Mouse (Mus musculus) ES-E14 (cell line): ENCODE measurements around the gene Ankrd33. TPM values are rescaled to one million over a fixed set of nuclear protein-coding genes. Genes with fewer than 3 reads are reported as not detected.

ENCODE experiments used
- DNase-seq: peaks from one replicate; pipeline ENCODE4 v3.0.0-alpha.2; 2013; ENCODE audit warnings: low read depth, low spot score
- H3K27ac ChIP-seq: 2 replicates; pipeline ENCODE4 v1.5.1; 2012; ENCODE audit warnings: low read depth, mild to moderate bottlenecking, low read length, moderate library complexity, mixed read lengths; ENCODE audit not compliant: poor library complexity, insufficient read depth, severe bottlenecking
- H3K36me3 ChIP-seq: 2 replicates; pipeline ENCODE4 v1.6.1; 2012; ENCODE audit warnings: mild to moderate bottlenecking, low read length, moderate library complexity, mixed read lengths; ENCODE audit not compliant: control insufficient read depth, poor library complexity, insufficient read depth, severe bottlenecking
- H3K4me1 ChIP-seq, 2 experiments: fragments of 150-350 bp in 1 of 2; sonication (generic) in 1 of 2; 2 replicates each; pipeline ENCODE4 v1.6.1; 2012; ENCODE audit warnings: low read length in 2 of 2, mild to moderate bottlenecking in 1 of 2, mixed read lengths in 1 of 2; ENCODE audit not compliant: control insufficient read depth in 2 of 2, insufficient read depth in 2 of 2, poor library complexity in 1 of 2
- H3K4me3 ChIP-seq, 2 experiments: fragments of 150-350 bp in 1 of 2; sonication (generic) in 1 of 2; 2 replicates each; pipeline ENCODE4 v1.5.1; 2012; ENCODE audit warnings: low read length in 2 of 2, low read depth in 1 of 2, mild to moderate bottlenecking in 1 of 2, mixed read lengths in 1 of 2; ENCODE audit not compliant: insufficient read depth in 1 of 2, poor library complexity in 1 of 2, severe bottlenecking in 1 of 2
- H3K9ac ChIP-seq: 2 replicates; pipeline ENCODE4 v1.6.1; 2012; ENCODE audit warnings: low read depth, mild to moderate bottlenecking, low read length, mixed read lengths; ENCODE audit not compliant: poor library complexity, insufficient read depth, severe bottlenecking
- H3K9me3 ChIP-seq: fragments of 150-350 bp; sonication (generic); 2 replicates; pipeline ENCODE4 v1.6.1; 2012; ENCODE audit warnings: low read depth, mild to moderate bottlenecking, low read length; ENCODE audit not compliant: control insufficient read depth, insufficient read depth
- CHD2 ChIP-seq: IDR thresholded peaks from 2 replicates; pipeline ENCODE4 v1.6.1; 2014; ENCODE audit warnings: mild to moderate bottlenecking, low read depth, low read length, inconsistent platforms
- HCFC1 ChIP-seq: IDR thresholded peaks from 2 replicates; pipeline ENCODE4 v1.6.1; 2012; ENCODE audit warnings: low read length, inconsistent platforms, borderline replicate concordance; ENCODE audit not compliant: insufficient read depth
- MAFK ChIP-seq: IDR thresholded peaks from 2 replicates; pipeline ENCODE4 v1.6.1; 2014; ENCODE audit warnings: mild to moderate bottlenecking, low read depth, low read length, inconsistent platforms; ENCODE audit not compliant: insufficient read depth
- ZC3H11A ChIP-seq: IDR thresholded peaks from 2 replicates; pipeline ENCODE4 v1.6.1; 2012; ENCODE audit warnings: low read depth, mild to moderate bottlenecking, inconsistent platforms, low read length, borderline replicate concordance
- ZNF384 ChIP-seq: IDR thresholded peaks from 2 replicates; pipeline ENCODE4 v1.6.1; 2012; ENCODE audit warnings: low read depth, low read length, inconsistent platforms
- in situ Hi-C, 2 experiments: fragments of 600-800 bp; cut with MboI; formaldehyde crosslinking; loops; one replicate each; pipeline ENCODE4 v1.15.1; 2025; ENCODE audit warnings: low sequenced_read_pairs in 2 of 2, inconsistent platforms in 1 of 2; ENCODE audit not compliant: unreplicated experiment in 2 of 2
- total RNA-seq: library from RNA; depleted of rRNA; stranded (reverse); fragments of 300-350 nt; gene quantifications from 2 replicates; pipeline ENCODE4 v1.2.3, GENCODE M21; 2012; rRNA removed

The Ankrd33 gene
- not detected in 2 replicates for total RNA-seq

DNA sequence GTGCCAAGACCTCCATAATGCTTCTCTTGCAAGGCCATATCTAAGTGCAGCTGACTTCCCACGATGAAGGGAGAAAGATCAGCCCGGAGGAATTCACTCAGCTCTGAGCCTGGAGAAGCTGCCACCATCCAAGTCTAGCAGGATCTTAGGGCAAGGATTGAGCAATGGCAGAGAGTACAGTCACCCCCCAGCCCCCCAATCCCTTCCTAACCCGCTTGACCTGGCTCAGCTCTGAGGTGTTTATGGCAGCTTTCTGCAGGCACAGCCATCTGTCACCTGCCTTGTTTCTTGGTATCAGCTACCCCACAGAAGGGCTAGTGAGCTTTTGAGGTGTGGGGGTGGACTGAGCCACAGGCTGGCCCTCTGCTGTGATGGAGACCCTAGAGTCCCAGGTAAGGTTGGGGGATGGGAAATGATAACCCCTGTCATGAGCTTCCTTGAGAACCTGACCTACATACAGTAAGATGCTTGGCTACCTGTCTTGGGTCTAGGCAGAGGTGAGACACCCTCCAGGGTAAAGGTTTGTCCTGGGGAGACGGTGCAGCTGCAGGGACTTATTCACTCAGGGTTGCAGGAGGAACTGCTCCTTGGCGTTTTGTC lies at the start of gene Ankrd33:
Gene Ankrd33, plus strand, starts transcription at position 245 of the 600 bp plus-strand sequence.
- peaks cover 0 to 3% of the 10 kb centered on the region in 2 experiments; a peak in 1 of 4 replicates for H3K4me1 ChIP-seq
- TF ChIP-seq CHD2 (no peak), ZC3H11A (no peak), ZNF384 (no peak), HCFC1 (no peak), MAFK (no peak)
- in situ Hi-C loops = no loop called here
- H3K9ac ChIP-seq = no peak within 1 kb of the TSS
- H3K4me3 ChIP-seq = no peak within 1 kb of the TSS
- no peaks in the 10 kb centered on the region for H3K36me3 ChIP-seq
- no peak within 1 kb of the TSS for H3K27ac ChIP-seq
- no peak for DNase-seq
- H3K9me3 ChIP-seq = no peaks in the 10 kb centered on the region

DNA sequence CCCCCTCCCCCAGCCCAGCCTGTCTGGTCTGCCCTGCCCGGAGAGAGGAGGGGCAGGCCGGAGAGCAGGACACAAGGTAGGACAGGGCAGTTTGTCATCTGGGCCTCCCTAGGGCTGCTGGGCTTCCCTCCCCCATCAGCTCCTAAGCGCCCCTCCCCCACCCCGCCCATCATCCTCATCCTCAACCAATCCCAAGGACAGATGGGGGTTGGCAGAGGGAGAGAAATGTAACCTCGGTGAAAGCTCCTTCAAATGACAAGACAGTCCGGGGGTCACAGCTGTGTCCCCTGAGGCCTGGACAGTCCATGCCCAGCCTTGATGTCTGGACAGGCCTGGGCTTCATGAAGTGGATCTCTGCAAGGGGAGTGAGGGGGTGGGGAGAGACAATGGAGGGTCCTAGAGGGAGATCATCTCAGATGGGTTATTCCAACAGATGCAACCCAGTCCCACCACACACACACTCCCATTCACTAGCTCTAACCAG lies 49.1 kb upstream of the Ankrd33 start:
- Histone ChIP-seq H3K27ac (no peak overlapping the region), H3K36me3 (no peaks in the 10 kb centered on the region), H3K4me3 (no peak overlapping the region), H3K9me3 (no peaks in the 10 kb centered on the region), H3K9ac (no peak overlapping the region), H3K4me1 (peaks cover 13 to 34% of the 10 kb centered on the region in 2 experiments)
- in situ Hi-C loops = no loop called here
- no peak for TF ChIP-seq HCFC1
- no peak for TF ChIP-seq MAFK
- TF ChIP-seq ZNF384 = no peak
- TF ChIP-seq CHD2 = no peak
- DNase-seq = no peak

DNA sequence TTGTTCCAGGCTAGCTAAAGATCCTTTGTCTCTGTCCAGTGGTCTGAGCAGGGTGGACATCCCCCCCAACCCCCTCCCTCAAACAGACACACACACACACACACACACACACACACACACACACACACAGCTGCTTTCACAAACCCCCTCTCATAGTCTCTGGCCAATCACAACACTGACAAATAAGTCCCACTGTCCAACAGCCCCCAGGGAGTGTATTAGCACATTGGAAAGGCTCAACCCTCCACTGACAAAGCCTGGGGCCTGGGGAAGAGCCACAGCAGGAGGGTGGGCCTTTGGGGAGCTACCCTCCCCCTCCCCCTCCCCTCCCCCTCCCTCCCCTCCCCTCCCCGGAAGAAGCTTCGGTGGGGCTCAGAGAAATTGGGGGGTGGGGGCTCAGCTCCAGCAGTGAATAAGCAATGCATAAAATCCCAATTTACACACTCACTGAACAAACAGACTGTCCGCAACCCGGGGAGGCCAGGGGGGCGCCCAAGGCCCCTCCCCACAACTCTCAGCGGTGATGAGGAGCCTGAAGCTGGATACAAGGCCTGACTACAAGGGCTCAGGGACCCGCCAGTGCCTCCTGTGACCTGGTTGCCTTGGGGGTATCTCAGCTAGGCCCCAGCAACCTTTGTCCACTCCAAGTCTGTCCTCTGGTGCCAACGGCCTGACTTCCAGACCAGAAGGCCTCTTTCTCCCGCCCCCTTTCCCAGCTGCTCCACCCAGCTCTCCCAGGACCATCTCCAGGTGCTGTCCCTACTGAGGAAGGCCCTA lies 48.4 kb upstream of the Ankrd33 start:
- peaks cover 14 to 34% of the 10 kb centered on the region in 2 experiments for H3K4me1 ChIP-seq
- in situ Hi-C loops = no loop called here
- no peak for DNase-seq
- TF ChIP-seq MAFK (no peak), ZNF384 (no peak), HCFC1 (no peak), CHD2 (no peak), ZC3H11A (no peak)
- H3K9me3 ChIP-seq = no peaks in the 10 kb centered on the region
- H3K27ac ChIP-seq = no peak overlapping the region
- H3K9ac ChIP-seq = no peak overlapping the region
- H3K36me3 ChIP-seq = no peaks in the 10 kb centered on the region
- no peak overlapping the region for H3K4me3 ChIP-seq

- in situ Hi-C loops = no loop called here
- no peak overlapping the region for H3K4me3 ChIP-seq
- no peaks in the 10 kb centered on the region for H3K36me3 ChIP-seq
- no peaks in the 10 kb centered on the region for H3K9me3 ChIP-seq
- no peak for TF ChIP-seq ZC3H11A
- no peak for TF ChIP-seq CHD2
- TF ChIP-seq HCFC1 = no peak
- TF ChIP-seq MAFK = no peak
- TF ChIP-seq ZNF384 = no peak
- no peak for DNase-seq
- no peak overlapping the region for H3K27ac ChIP-seq
- no peak overlapping the region for H3K9ac ChIP-seq
- H3K4me1 ChIP-seq = peaks cover 14 to 34% of the 10 kb centered on the region in 2 experiments
Observed at GRCm38 (mm10) chr15:101068029-101068428, 47.5 kb upstream of the Ankrd33 start.
